Mouse (Mus musculus) kidney, embryonic 16.5 days (tissue): Measurements from ENCODE around the gene Adm. TPM values are rescaled to one million over a fixed set of nuclear protein-coding genes. Genes with fewer than 3 reads are reported as not detected.

Experiments used
- ATAC-seq: fragments of 200-750 bp; cut with Nextera tagmentation; 2 replicates; pipeline ENCODE4 v1.8.0; 2017; ENCODE audit warnings: moderate TSS enrichment; ENCODE audit not compliant: low FRiP score, low TSS enrichment
- H3K27ac ChIP-seq: fragments of 300-500 bp; sonication (generic); 2 replicates; pipeline ENCODE4 v1.5.1; 2014; ENCODE audit warnings: low read length
- H3K27me3 ChIP-seq: fragments of 300-500 bp; sonication (generic); 2 replicates; pipeline ENCODE4 v1.6.1; 2014; ENCODE audit warnings: low read length, control low read depth, mixed read lengths; ENCODE audit not compliant: insufficient read depth
- H3K36me3 ChIP-seq: fragments of 300-500 bp; sonication (generic); 2 replicates; pipeline ENCODE4 v1.6.1; 2014; ENCODE audit warnings: low read length, control low read depth, mixed read lengths; ENCODE audit not compliant: insufficient read depth
- H3K4me1 ChIP-seq: fragments of 300-500 bp; sonication (generic); 2 replicates; pipeline ENCODE4 v1.6.1; 2014; ENCODE audit warnings: low read length, control low read depth, mixed read lengths; ENCODE audit not compliant: insufficient read depth
- H3K4me2 ChIP-seq: fragments of 300-500 bp; sonication (generic); replicated peaks from 2 replicates; pipeline ENCODE4 v1.6.1; 2014; ENCODE audit warnings: low read depth, low read length
- H3K4me3 ChIP-seq: fragments of 300-500 bp; sonication (generic); 2 replicates; pipeline ENCODE4 v1.5.1; 2014; ENCODE audit warnings: mild to moderate bottlenecking, low read length
- H3K9ac ChIP-seq: fragments of 300-500 bp; sonication (generic); replicated peaks from 2 replicates; pipeline ENCODE4 v1.6.1; 2014; ENCODE audit warnings: low read length
- H3K9me3 ChIP-seq: fragments of 300-500 bp; sonication (generic); 2 replicates; pipeline ENCODE4 v1.6.1; 2016; ENCODE audit warnings: low read length, control low read depth
- WGBS: fragments of 180-500 bp; shearing (Covaris S2); extraction: QIAGEN DNeasy Blood & Tissue Kit; methylation state at CpG from one replicate; pipeline ENCODE4 v1.1.7; 2014; 5-methylcytosine and 5-hydroxymethylcytosine counted together
- polyA plus RNA-seq: library from polyadenylated mRNA; unstranded; fragments of >200 nt; fragmentation: Nextera tagmentation; extraction: Ambion mirVana; gene quantifications from 2 replicates; pipeline ENCODE4 v1.2.1, GENCODE M21; 2015

The Adm gene
- polyA plus RNA-seq, 1 experiment from 2014 or later: 11.4 TPM

GRCm38 (mm10) chr7:110614133-110615063 lies 13.1 kb upstream of the Adm start, which contains the start of gene Sbf2:
Gene Sbf2, minus strand, starts transcription at chr7:110614922.
- peak; percentile 97 for ATAC-seq
- no peaks in the 10 kb centered on the region for H3K36me3 ChIP-seq
- H3K27ac ChIP-seq: peak within 1 kb of the TSS; percentile 99
- peak within 1 kb of the TSS; percentile 96 for H3K9ac ChIP-seq
- H3K4me1 ChIP-seq: peaks cover 15% of the 10 kb centered on the region
- no peaks in the 10 kb centered on the region for H3K27me3 ChIP-seq
- no peaks in the 10 kb centered on the region for H3K9me3 ChIP-seq
- peak within 1 kb of the TSS; percentile 86 for H3K4me2 ChIP-seq
- H3K4me3 ChIP-seq: peak within 1 kb of the TSS; percentile 83
- under 1% methylated on average over 85 of the region's 127 CpGs for WGBS

GRCm38 (mm10) chr7:110615151-110615631 lies 12.3 kb upstream of the Adm start:
- ATAC-seq: peak; percentile 43; the same call in 1 of the 2 replicates

GRCm38 (mm10) chr7:110615792-110616191 lies 11.7 kb upstream of the Adm start:
- WGBS: 18% methylated on average over 11 of the region's 11 CpGs
- H3K27me3 ChIP-seq: no peaks in the 10 kb centered on the region

More at GRCm38 (mm10) chr7:110615151-110615631, 12.3 kb upstream of the Adm start:
- Histone ChIP-seq H3K36me3 (no peaks in the 10 kb centered on the region), H3K4me2 (peak overlapping the region; percentile 86), H3K9me3 (no peaks in the 10 kb centered on the region), H3K4me3 (peak overlapping the region; percentile 83), H3K9ac (peak overlapping the region; percentile 96), H3K4me1 (peaks cover 15% of the 10 kb centered on the region), H3K27me3 (no peaks in the 10 kb centered on the region), H3K27ac (peak overlapping the region; percentile 99)
- WGBS: 0% methylated on average over 20 of the region's 20 CpGs

GRCm38 (mm10) chr7:110619086-110619611 lies 8.3 kb upstream of the Adm start:
- Histone ChIP-seq H3K9me3 (no peaks in the 10 kb centered on the region), H3K27ac (no peak overlapping the region), H3K4me1 (peaks cover 5% of the 10 kb centered on the region), H3K27me3 (0 out of 2 replicates have a peak, but pooled peaks cover 2% of the 10 kb centered on the region), H3K36me3 (no peaks in the 10 kb centered on the region), H3K4me2 (no peak overlapping the region), H3K4me3 (no peak overlapping the region), H3K9ac (no peak overlapping the region)
- 41% methylated on average over 9 of the region's 9 CpGs for WGBS
- no peak for ATAC-seq

More at GRCm38 (mm10) chr7:110615792-110616191, 11.7 kb upstream of the Adm start:
- peak overlapping the region; percentile 83 for H3K4me3 ChIP-seq
- peak overlapping the region; percentile 86 for H3K4me2 ChIP-seq
- H3K9ac ChIP-seq: no peak overlapping the region; the same call in 1 of the 2 replicates
- H3K9me3 ChIP-seq: no peaks in the 10 kb centered on the region
- peak overlapping the region; percentile 99 for H3K27ac ChIP-seq
- no peaks in the 10 kb centered on the region for H3K36me3 ChIP-seq
- H3K4me1 ChIP-seq: peaks cover 15% of the 10 kb centered on the region
- ATAC-seq: no peak

DNA sequence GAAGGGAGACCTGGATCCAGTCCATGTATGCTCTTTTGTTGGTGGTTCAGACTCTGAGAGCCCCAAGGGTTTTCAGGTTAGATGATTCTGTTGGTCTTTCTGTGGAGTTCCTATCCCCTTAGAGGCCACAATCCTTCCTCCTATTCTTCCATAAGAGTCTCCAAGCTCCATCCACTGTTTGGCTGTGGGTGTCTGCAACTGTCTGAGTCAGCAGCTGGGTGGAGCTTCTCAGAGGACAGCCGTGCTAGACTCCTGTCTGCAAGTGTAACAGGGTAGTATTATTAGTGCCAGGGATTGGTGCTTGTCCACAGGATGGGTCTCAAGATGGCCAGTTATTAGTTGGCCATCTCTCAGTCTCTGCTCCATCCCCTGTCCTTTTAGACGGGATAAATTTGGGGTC lies 3.4 kb upstream of the Adm start:
- H3K9me3 ChIP-seq: no peaks in the 10 kb centered on the region
- H3K9ac ChIP-seq: no peak overlapping the region
- peaks cover 35% of the 10 kb centered on the region for H3K4me1 ChIP-seq
- WGBS: 60% methylated on average over 2 of the region's 2 CpGs
- peaks cover 33% of the 10 kb centered on the region for H3K27me3 ChIP-seq
- no peak for ATAC-seq
- no peak overlapping the region for H3K4me3 ChIP-seq
- H3K4me2 ChIP-seq: no peak overlapping the region
- H3K36me3 ChIP-seq: no peaks in the 10 kb centered on the region
- no peak overlapping the region for H3K27ac ChIP-seq

- no peak overlapping the region for H3K4me3 ChIP-seq
- H3K27ac ChIP-seq: no peak overlapping the region
- 76% methylated on average over 13 of the region's 13 CpGs for WGBS
- no peaks in the 10 kb centered on the region for H3K9me3 ChIP-seq
- H3K27me3 ChIP-seq: peaks cover 33% of the 10 kb centered on the region
- peaks cover 41% of the 10 kb centered on the region for H3K4me1 ChIP-seq
- no peak overlapping the region for H3K9ac ChIP-seq
- H3K4me2 ChIP-seq: no peak overlapping the region
- ATAC-seq: no peak
- H3K36me3 ChIP-seq: no peaks in the 10 kb centered on the region
Measured at GRCm38 (mm10) chr7:110624961-110625360, 2.5 kb upstream of the Adm start.

DNA sequence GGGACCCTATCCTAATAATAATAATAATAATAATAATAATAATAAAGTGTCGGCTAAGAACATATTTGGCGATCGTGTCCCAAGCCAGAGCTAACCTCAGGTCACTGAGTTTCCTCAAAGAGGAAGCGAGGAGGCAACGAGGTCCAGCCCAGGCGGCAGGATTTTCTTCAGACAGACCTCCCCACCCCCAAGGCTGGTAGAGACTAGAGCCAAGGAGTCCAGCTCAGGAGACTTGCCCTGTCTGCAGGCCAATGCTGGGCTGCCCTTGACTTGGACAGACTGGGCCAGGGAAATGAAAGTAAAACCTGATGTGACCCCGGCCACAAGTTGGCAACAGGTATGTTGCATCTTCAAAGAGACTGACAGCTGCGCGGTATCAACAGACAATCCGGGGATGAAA lies 2.0 kb upstream of the Adm start:
- no peak for ATAC-seq
- H3K27me3 ChIP-seq: peaks cover 33% of the 10 kb centered on the region
- H3K27ac ChIP-seq: no peak overlapping the region
- H3K36me3 ChIP-seq: no peaks in the 10 kb centered on the region
- 58% methylated on average over 10 of the region's 10 CpGs for WGBS
- peak overlapping the region; percentile 80 for H3K4me2 ChIP-seq
- peak overlapping the region; percentile 24 for H3K4me3 ChIP-seq
- H3K4me1 ChIP-seq: peaks cover 42% of the 10 kb centered on the region
- H3K9me3 ChIP-seq: no peaks in the 10 kb centered on the region
- no peak overlapping the region for H3K9ac ChIP-seq

DNA sequence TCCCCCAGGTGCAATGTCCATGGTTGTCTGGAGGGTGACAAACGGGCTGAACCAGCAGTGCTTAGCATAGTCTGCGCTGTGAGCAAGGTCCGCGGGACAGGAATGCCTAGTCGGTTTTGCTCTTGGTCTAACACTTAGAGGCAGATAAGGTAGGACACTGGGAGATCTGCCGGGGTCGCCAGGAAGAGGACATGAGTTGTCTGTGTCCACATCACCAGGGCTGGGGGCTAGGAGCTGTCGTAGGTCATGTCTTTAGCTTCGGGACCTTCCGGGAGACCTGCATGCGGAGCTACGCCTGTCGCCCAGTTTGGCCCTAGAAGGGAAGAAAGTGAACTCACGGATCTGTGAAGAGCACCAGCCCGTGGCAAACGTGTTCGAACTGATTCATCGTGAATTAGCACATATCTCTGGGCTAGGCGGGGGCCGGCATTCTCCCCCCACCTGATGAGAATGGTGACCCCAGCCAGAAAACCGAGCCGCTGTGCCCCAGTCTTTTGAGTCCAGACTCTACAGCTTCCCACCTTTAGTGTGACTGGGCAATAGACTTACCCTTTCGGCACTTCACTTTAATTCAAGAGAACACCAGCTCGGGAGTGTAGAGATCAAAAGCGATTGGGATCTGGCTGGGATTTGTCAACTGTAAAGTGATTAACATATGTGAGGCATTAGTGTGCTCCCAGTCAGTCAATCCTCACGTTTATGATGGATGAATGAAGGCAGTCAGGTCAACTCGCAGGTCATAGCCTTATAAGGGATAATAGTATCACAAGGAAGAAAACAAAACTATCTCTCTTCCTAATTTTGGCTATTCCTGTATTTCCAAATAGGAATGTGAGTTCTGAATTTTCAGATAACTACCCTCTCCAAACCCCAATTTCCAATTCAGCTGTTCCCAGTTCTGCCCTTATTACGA lies 1.0 kb upstream of the Adm start:
- ATAC-seq: no peak
- Histone ChIP-seq H3K27ac (no peak overlapping the region), H3K4me3 (peak overlapping the region; percentile 24), H3K4me2 (peak overlapping the region; percentile 80), H3K9ac (no peak overlapping the region), H3K36me3 (no peaks in the 10 kb centered on the region), H3K9me3 (no peaks in the 10 kb centered on the region), H3K4me1 (peaks cover 48% of the 10 kb centered on the region), H3K27me3 (peaks cover 33% of the 10 kb centered on the region)
- WGBS: 4% methylated on average over 28 of the region's 28 CpGs

GRCm38 (mm10) chr7:110627099-110627482 lies 370 bp upstream of the Adm start:
- H3K27ac ChIP-seq: no peak overlapping the region
- H3K4me2 ChIP-seq: peak overlapping the region; percentile 80
- peaks cover 48% of the 10 kb centered on the region for H3K4me1 ChIP-seq
- no peaks in the 10 kb centered on the region for H3K9me3 ChIP-seq
- H3K27me3 ChIP-seq: peaks cover 30% of the 10 kb centered on the region
- WGBS: under 1% methylated on average over 12 of the region's 12 CpGs
- peak overlapping the region; percentile 60 for H3K4me3 ChIP-seq
- peak overlapping the region; percentile 56 for H3K9ac ChIP-seq
- no peaks in the 10 kb centered on the region for H3K36me3 ChIP-seq
- no peak for ATAC-seq
